Comparison of ENCODE assay signal across 7 mouse cellular contexts in the genomic region with DNA sequence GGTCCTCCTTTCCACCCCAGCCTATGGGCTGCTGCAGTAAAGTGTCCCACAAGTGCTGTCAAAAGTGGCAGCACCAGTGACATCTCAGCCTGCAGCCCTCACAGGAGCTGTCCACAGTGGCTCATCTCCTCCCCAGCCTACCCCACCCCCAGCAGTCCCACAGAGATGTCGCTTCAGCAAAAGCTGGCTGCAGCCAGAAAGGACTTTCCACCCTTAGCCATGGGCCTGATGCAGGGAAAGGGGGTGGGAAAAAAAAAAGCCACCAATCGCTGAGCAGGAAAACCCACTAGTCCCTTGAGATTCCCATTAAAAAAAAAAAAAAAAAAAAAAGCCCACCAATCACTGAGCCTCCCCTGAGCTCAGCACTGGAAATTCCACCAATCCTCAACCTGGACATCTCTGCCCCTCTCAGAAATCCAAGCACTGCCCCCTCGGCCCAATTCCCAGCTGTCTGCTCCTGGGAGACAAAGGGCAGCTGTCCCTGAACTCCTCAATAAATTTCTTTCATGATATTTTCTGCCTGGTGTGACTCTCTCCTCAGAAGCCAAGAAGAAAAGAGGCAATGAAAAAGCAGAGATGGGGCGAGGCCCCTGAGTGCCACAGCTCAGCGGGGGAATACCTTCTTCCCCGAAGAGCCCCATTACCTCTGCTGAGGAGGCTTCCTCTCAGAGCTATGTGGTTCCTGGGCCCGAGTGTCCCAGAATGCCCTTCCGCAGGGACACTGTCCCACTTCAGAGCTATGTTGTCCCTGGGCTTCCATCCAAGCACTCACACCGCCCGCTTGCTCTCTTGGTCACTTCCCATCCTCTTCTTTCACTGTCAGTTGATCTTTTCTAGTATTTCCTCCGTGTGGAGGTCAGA. TPM values are rescaled to one million over a fixed set of nuclear protein-coding genes. Genes with fewer than 3 reads are reported as not detected.
A peak's percentile ranks its signal among the peaks of the same experiment; 100 is the strongest.
DNase-seq lines count a peak whose midpoint lies in the region; ATAC-seq and TF ChIP-seq lines count a peak whose summit lies in the region.

No protein-coding gene starts in this region.

- intact Hi-C loops in left cerebral cortex, postnatal 4 days (cut with DNase I) = no loop called here

- no peak overlapping the region for H3K9ac ChIP-seq in ES-E14 (ENCODE audit: insufficient read depth, low read depth, low read length, poor library complexity, severe bottlenecking)
- peak overlapping the region; percentile 41 for H3K9ac ChIP-seq in hindbrain, embryonic 12.5 days
- H3K9ac ChIP-seq in midbrain, embryonic 16.5 days (ENCODE audit: low read depth, low read length) = no peak overlapping the region

- in situ Hi-C loops in ES-E14 (cut with MboI; ENCODE audit: low sequenced_read_pairs in 2 of 2, unreplicated experiment in 2 of 2) = no loop called here

- WGBS in hindbrain, embryonic 12.5 days = 35% methylated on average over 11 of the region's 11 CpGs
- 37% methylated on average over 11 of the region's 11 CpGs for WGBS in midbrain, embryonic 16.5 days

- no peak for DNase-seq in ES-E14 (ENCODE audit: low read depth, low spot score)
- peak; percentile 72 for DNase-seq in adipocyte (ENCODE audit: low spot score)
- DNase-seq in forelimb bud, embryonic 11.5 days (ENCODE audit: low read depth, low spot score) = peak; percentile 41
- DNase-seq in left cerebral cortex, postnatal 4 days = peak; percentile 68
- no peak for DNase-seq in spleen, postnatal 14 days (ENCODE audit: low spot score in 2 of 2)

- H3K4me3 ChIP-seq in ES-E14 (ENCODE audit: insufficient read depth in 1 of 2, low read depth in 1 of 2, low read length in 2 of 2, poor library complexity in 1 of 2, severe bottlenecking in 1 of 2) = no peak overlapping the region
- H3K4me3 ChIP-seq in hindbrain, embryonic 12.5 days = no peak overlapping the region
- H3K4me3 ChIP-seq in midbrain, embryonic 16.5 days (ENCODE audit: low read depth, low read length) = no peak overlapping the region

- H3K36me3 ChIP-seq in ES-E14 (ENCODE audit: control insufficient read depth, insufficient read depth, low read length, poor library complexity, severe bottlenecking) = peaks cover 20% of the 10 kb centered on the region; the same call in 1 of the 2 replicates
- peaks cover 64% of the 10 kb centered on the region for H3K36me3 ChIP-seq in hindbrain, embryonic 12.5 days
- peaks cover 29% of the 10 kb centered on the region for H3K36me3 ChIP-seq in midbrain, embryonic 16.5 days (ENCODE audit: control insufficient read depth, insufficient read depth, low read length)

- ATAC-seq in hindbrain, embryonic 12.5 days (ENCODE audit: low FRiP score) = 0 out of 2 replicates have a peak, but pooled peaks have one; percentile 18
- no peak for ATAC-seq in midbrain, embryonic 16.5 days

- peaks cover 3 to 5% of the 10 kb centered on the region in 2 experiments; a peak in 2 of 4 replicates for H3K4me1 ChIP-seq in ES-E14 (ENCODE audit: control insufficient read depth in 2 of 2, insufficient read depth in 2 of 2, low read length in 2 of 2, poor library complexity in 1 of 2)
- H3K4me1 ChIP-seq in hindbrain, embryonic 12.5 days = peaks cover 29% of the 10 kb centered on the region
- peaks cover 7% of the 10 kb centered on the region for H3K4me1 ChIP-seq in midbrain, embryonic 16.5 days (ENCODE audit: control insufficient read depth, insufficient read depth, low read length)

- H3K9me3 ChIP-seq in ES-E14 (ENCODE audit: control insufficient read depth, insufficient read depth, low read depth, low read length) = no peaks in the 10 kb centered on the region
- H3K9me3 ChIP-seq in hindbrain, embryonic 12.5 days (replicated peaks) = no peaks in the 10 kb centered on the region
- H3K9me3 ChIP-seq in midbrain, embryonic 16.5 days (replicated peaks; ENCODE audit: control insufficient read depth, low read length, poor library complexity, severe bottlenecking) = no peaks in the 10 kb centered on the region

- H3K4me2 ChIP-seq in hindbrain, embryonic 12.5 days (replicated peaks) = peak overlapping the region; percentile 11; the same call in 1 of the 2 replicates
- H3K4me2 ChIP-seq in midbrain, embryonic 16.5 days (ENCODE audit: low read length) = no peak overlapping the region

- no peaks in the 10 kb centered on the region for H3K27me3 ChIP-seq in hindbrain, embryonic 12.5 days
- H3K27me3 ChIP-seq in midbrain, embryonic 16.5 days (ENCODE audit: control insufficient read depth, insufficient read depth, low read depth, low read length) = no peaks in the 10 kb centered on the region

- no peak overlapping the region for H3K27ac ChIP-seq in ES-E14 (ENCODE audit: insufficient read depth, low read depth, low read length, poor library complexity, severe bottlenecking)
- H3K27ac ChIP-seq in hindbrain, embryonic 12.5 days = peak overlapping the region; percentile 79
- H3K27ac ChIP-seq in midbrain, embryonic 16.5 days (ENCODE audit: low read length) = 0 out of 2 replicates have a peak overlapping the region, but pooled peaks have one; percentile 19

TF ChIP-seq in ES-E14, 5 proteins besides CTCF, POLR2A, EP300 and RAD21:
- TF ChIP-seq ZNF384 (IDR thresholded peaks at IDR 0.05; ENCODE audit: low read depth, low read length) (peak; percentile 95), MAFK (IDR thresholded peaks at IDR 0.05; ENCODE audit: insufficient read depth, low read depth, low read length) (no peak)

RNA-seq across cellular contexts. Expression of gene Mydgf, which starts 1.8 kb away (rescaled TPM):
- total RNA-seq in ES-E14 (2012; rRNA removed) = 71.1 and 95.2 TPM in 2 replicates
- 59.2 and 63.0 TPM in 2 replicates for polyA plus RNA-seq in hindbrain, embryonic 12.5 days (2016; fragmentation: Nextera tagmentation; extraction: Ambion mirVana)
- total RNA-seq in left cerebral cortex, postnatal 4 days (2021) = 10 to 100 TPM; 45.9 to 47.6 TPM
- 65.7 and 71.5 TPM in 2 replicates for polyA plus RNA-seq in midbrain, embryonic 16.5 days (2015; fragmentation: Nextera tagmentation; extraction: Ambion mirVana)

RNA-seq across cellular contexts. Expression of gene Tnfaip8l1, which starts 23.2 kb away (rescaled TPM):
- total RNA-seq in ES-E14 (2012; rRNA removed) = 1.3 and 1.7 TPM in 2 replicates
- polyA plus RNA-seq in hindbrain, embryonic 12.5 days (2016; fragmentation: Nextera tagmentation; extraction: Ambion mirVana) = 8.4 and 8.9 TPM in 2 replicates
- 10 to 100 TPM; 11.1 TPM for total RNA-seq in left cerebral cortex, postnatal 4 days (2021)
- 10.5 and 10.8 TPM in 2 replicates for polyA plus RNA-seq in midbrain, embryonic 16.5 days (2015; fragmentation: Nextera tagmentation; extraction: Ambion mirVana)

RNA-seq across cellular contexts. Expression of gene Dpp9, which starts 33.2 kb away (rescaled TPM):
- 27.4 and 27.5 TPM in 2 replicates for total RNA-seq in ES-E14 (2012; rRNA removed)
- polyA plus RNA-seq in hindbrain, embryonic 12.5 days (2016; fragmentation: Nextera tagmentation; extraction: Ambion mirVana) = 38.7 and 39.2 TPM in 2 replicates
- 10 to 100 TPM; 48.9 to 50.2 TPM for total RNA-seq in left cerebral cortex, postnatal 4 days (2021)
- 24.2 and 25.4 TPM in 2 replicates for polyA plus RNA-seq in midbrain, embryonic 16.5 days (2015; fragmentation: Nextera tagmentation; extraction: Ambion mirVana)

RNA-seq across cellular contexts. Expression of gene Sema6b, which starts 45.4 kb away (rescaled TPM):
- total RNA-seq in ES-E14 (2012; rRNA removed) = 2.9 and 7.1 TPM in 2 replicates
- polyA plus RNA-seq in hindbrain, embryonic 12.5 days (2016; fragmentation: Nextera tagmentation; extraction: Ambion mirVana) = 9.6 and 11.2 TPM in 2 replicates
- 10 to 100 TPM; 91.1 to 95.7 TPM for total RNA-seq in left cerebral cortex, postnatal 4 days (2021)
- polyA plus RNA-seq in midbrain, embryonic 16.5 days (2015; fragmentation: Nextera tagmentation; extraction: Ambion mirVana) = 13.2 and 14.4 TPM in 2 replicates

Comparison
In these comparisons a context has a peak if more than half of its experiments do, and no peak if none do; other contexts are left out.
1. DNase-seq: peak in adipocyte (single experiment), forelimb bud, embryonic 11.5 days (single experiment) and left cerebral cortex, postnatal 4 days (single experiment); none in ES-E14 (single experiment) and spleen, postnatal 14 days (0 of 2).